Mouse (Mus musculus) limb, embryonic 11.5 days (tissue): ENCODE data around the gene Rnf31. TPM values are rescaled to one million over a fixed set of nuclear protein-coding genes. Genes with fewer than 3 reads are reported as not detected.

Source experiments
- ATAC-seq: fragments of 200-750 bp; cut with Nextera tagmentation; 2 replicates; pipeline ENCODE4 v1.8.0; 2017; ENCODE audit warnings: low read depth; ENCODE audit not compliant: insufficient number of reproducible peaks, low FRiP score, low TSS enrichment
- DNase-seq: peaks from one replicate; pipeline ENCODE4 v3.0.0-alpha.2; 2015; ENCODE audit warnings: low spot score
- H3K27ac ChIP-seq: fragments of 300-500 bp; sonication (generic); replicated peaks from 2 replicates; pipeline ENCODE4 v1.5.1; 2014; ENCODE audit warnings: low read depth, mild to moderate bottlenecking, low read length
- H3K27me3 ChIP-seq: fragments of 300-500 bp; sonication (generic); 2 replicates; pipeline ENCODE4 v1.6.1; 2014; ENCODE audit warnings: mild to moderate bottlenecking, low read length, mixed read lengths; ENCODE audit not compliant: control insufficient read depth, insufficient read depth
- H3K36me3 ChIP-seq: fragments of 300-500 bp; sonication (generic); 2 replicates; pipeline ENCODE4 v1.6.1; 2014; ENCODE audit warnings: mild to moderate bottlenecking, low read length, moderate library complexity, mixed read lengths; ENCODE audit not compliant: control insufficient read depth, insufficient read depth
- H3K4me1 ChIP-seq: fragments of 300-500 bp; sonication (generic); 2 replicates; pipeline ENCODE4 v1.6.1; 2014; ENCODE audit warnings: low read length, mixed read lengths; ENCODE audit not compliant: control insufficient read depth, insufficient read depth
- H3K4me2 ChIP-seq: fragments of 300-500 bp; sonication (generic); 2 replicates; pipeline ENCODE4 v1.6.1; 2014; ENCODE audit warnings: low read depth, mild to moderate bottlenecking, moderate library complexity; ENCODE audit not compliant: severe bottlenecking
- H3K4me3 ChIP-seq: fragments of 300-500 bp; sonication (generic); 2 replicates; pipeline ENCODE4 v1.5.1; 2014; ENCODE audit warnings: low read depth, low read length
- H3K9ac ChIP-seq: fragments of 300-500 bp; sonication (generic); 2 replicates; pipeline ENCODE4 v1.6.1; 2014; ENCODE audit warnings: mild to moderate bottlenecking, low read length
- H3K9me3 ChIP-seq: fragments of 300-500 bp; sonication (generic); 2 replicates; pipeline ENCODE4 v1.6.1; 2016; ENCODE audit warnings: low read length; ENCODE audit not compliant: control insufficient read depth
- WGBS: fragments of 180-500 bp; shearing (Covaris S2); extraction: QIAGEN DNeasy Blood & Tissue Kit; methylation state at CpG from one replicate; pipeline ENCODE4 v1.1.7; 2014; 5-methylcytosine and 5-hydroxymethylcytosine counted together
- polyA plus RNA-seq: library from polyadenylated mRNA; unstranded; fragments of >200 nt; fragmentation: Nextera tagmentation; extraction: Ambion mirVana; gene quantifications from 2 replicates; pipeline ENCODE4 v1.2.1, GENCODE M21; 2014

Rnf31 gene
- polyA plus RNA-seq, 1 experiment from 2014 or later = 13.9 TPM

GRCm38 (mm10) chr14:55570588-55570987, 20.9 kb upstream of the Rnf31 start:
- ATAC-seq = no peak
- H3K4me1 ChIP-seq = no peaks in the 10 kb centered on the region
- 98% methylated on average over 2 of the region's 2 CpGs for WGBS
- no peak for DNase-seq
- H3K27me3 ChIP-seq = no peaks in the 10 kb centered on the region
- no peak overlapping the region for H3K4me3 ChIP-seq
- H3K27ac ChIP-seq = no peak overlapping the region
- H3K4me2 ChIP-seq = no peak overlapping the region
- peaks cover 16% of the 10 kb centered on the region; the same call in 1 of the 2 replicates for H3K36me3 ChIP-seq
- no peak overlapping the region for H3K9ac ChIP-seq
- no peaks in the 10 kb centered on the region for H3K9me3 ChIP-seq

GRCm38 (mm10) chr14:55571760-55572159, 19.7 kb upstream of the Rnf31 start:
- Histone ChIP-seq H3K4me1 (no peaks in the 10 kb centered on the region), H3K27me3 (no peaks in the 10 kb centered on the region), H3K4me2 (no peak overlapping the region), H3K4me3 (no peak overlapping the region), H3K27ac (no peak overlapping the region), H3K36me3 (peaks cover 14% of the 10 kb centered on the region; the same call in 1 of the 2 replicates), H3K9me3 (no peaks in the 10 kb centered on the region), H3K9ac (no peak overlapping the region)
- ATAC-seq (no peak), DNase-seq (no peak)

DNA sequence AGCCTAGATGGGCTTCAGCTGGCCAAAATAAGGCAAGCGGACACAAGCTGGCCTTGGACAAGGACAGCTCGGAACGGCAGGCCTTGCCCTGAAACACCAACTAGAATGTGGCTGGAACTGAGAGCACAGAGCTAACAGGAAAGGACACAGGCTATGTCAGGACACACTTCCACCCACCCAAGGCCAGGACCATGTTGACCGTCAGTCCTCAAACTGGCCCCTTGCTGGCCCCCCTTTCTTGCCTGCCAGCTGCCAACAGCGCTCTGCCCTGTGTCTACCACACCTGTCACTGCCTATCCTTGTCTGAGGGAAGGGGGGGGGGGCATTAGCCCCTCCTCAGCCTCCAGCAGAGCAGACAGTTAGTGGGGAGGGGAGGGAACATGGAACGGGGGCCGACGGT, 16.2 kb upstream of the Rnf31 start, which contains the start of gene Fitm1:
Gene Fitm1 (plus strand): TSS at position 316 of the 400 bp plus-strand sequence.
- no peak within 1 kb of the TSS for H3K9ac ChIP-seq
- no peak within 1 kb of the TSS for H3K4me2 ChIP-seq
- DNase-seq = no peak

DNA sequence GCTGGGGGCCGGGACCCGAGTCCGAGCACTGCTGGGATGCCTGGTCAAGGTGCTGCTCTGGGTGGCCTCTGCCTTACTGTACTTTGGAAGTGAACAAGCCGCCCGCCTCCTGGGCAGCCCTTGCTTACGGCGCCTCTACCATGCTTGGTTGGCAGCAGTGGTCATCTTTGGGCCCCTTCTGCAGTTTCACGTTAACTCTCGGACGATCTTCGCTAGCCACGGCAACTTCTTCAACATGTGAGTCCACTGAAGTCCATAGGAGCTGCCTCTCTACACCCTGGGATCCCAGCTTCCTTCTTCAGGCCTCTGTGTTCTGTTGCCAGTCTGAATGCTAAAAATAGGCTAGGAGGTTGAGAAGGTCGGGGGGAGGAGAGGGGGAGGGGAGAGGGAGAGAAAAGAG, 15.8 kb upstream of the Rnf31 start:
- ATAC-seq (no peak), DNase-seq (no peak)
- Histone ChIP-seq H3K4me3 (no peak overlapping the region), H3K27me3 (no peaks in the 10 kb centered on the region), H3K4me1 (peaks cover 9% of the 10 kb centered on the region; the same call in 1 of the 2 replicates), H3K4me2 (no peak overlapping the region), H3K9me3 (no peaks in the 10 kb centered on the region), H3K36me3 (no peaks in the 10 kb centered on the region; the same call in 1 of the 2 replicates), H3K9ac (no peak overlapping the region), H3K27ac (no peak overlapping the region)
- 82% methylated on average over 13 of the region's 13 CpGs for WGBS

More for the DNA sequence above, 16.2 kb upstream of the Rnf31 start, which contains the start of gene Fitm1:
- Histone ChIP-seq H3K9me3 (no peaks in the 10 kb centered on the region), H3K4me1 (peaks cover 9% of the 10 kb centered on the region; the same call in 1 of the 2 replicates), H3K4me3 (no peak within 1 kb of the TSS), H3K27ac (no peak within 1 kb of the TSS), H3K36me3 (peaks cover 2% of the 10 kb centered on the region; the same call in 1 of the 2 replicates), H3K27me3 (no peaks in the 10 kb centered on the region)
- WGBS = 79% methylated on average over 7 of the region's 8 CpGs
- ATAC-seq = no peak

DNA sequence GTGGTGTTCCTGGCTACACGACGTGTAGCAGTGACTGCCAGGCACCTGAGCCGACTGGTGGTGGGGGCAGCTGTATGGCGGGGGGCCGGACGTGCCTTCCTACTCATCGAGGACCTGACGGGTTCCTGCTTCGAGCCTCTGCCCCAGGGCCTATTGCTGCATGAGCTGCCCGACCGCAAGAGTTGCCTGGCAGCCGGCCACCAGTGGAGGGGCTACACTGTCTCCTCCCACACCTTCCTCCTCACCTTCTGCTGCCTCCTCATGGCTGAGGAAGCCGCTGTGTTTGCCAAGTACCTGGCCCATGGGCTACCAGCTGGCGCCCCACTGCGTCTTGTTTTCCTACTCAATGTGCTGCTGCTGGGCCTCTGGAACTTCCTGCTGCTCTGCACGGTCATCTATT, 15.1 kb upstream of the Rnf31 start:
- DNase-seq = no peak
- no peak overlapping the region for H3K4me2 ChIP-seq
- ATAC-seq = no peak

GRCm38 (mm10) chr14:55577871-55578667, 13.4 kb upstream of the Rnf31 start, which contains the start of gene Psme1:
Gene Psme1, plus strand, starts transcription at chr14:55578123.
- H3K9me3 ChIP-seq = no peaks in the 10 kb centered on the region
- WGBS = under 1% methylated on average over 32 of the region's 32 CpGs
- H3K36me3 ChIP-seq = peaks cover 3% of the 10 kb centered on the region; the same call in 1 of the 2 replicates
- H3K9ac ChIP-seq = peak within 1 kb of the TSS; percentile 89
- ATAC-seq (peak; percentile 83), DNase-seq (peak; percentile 85)
- H3K27me3 ChIP-seq = no peaks in the 10 kb centered on the region
- peak within 1 kb of the TSS; percentile 72 for H3K4me3 ChIP-seq
- peaks cover 9% of the 10 kb centered on the region; the same call in 1 of the 2 replicates for H3K4me1 ChIP-seq
- H3K4me2 ChIP-seq = peak within 1 kb of the TSS; percentile 90
- H3K27ac ChIP-seq = peak within 1 kb of the TSS; percentile 56; the same call in 1 of the 2 replicates

More for the DNA sequence above, 15.1 kb upstream of the Rnf31 start:
- no peak overlapping the region for H3K4me3 ChIP-seq
- no peaks in the 10 kb centered on the region for H3K9me3 ChIP-seq
- WGBS = 84% methylated on average over 16 of the region's 16 CpGs
- peaks cover 9% of the 10 kb centered on the region; the same call in 1 of the 2 replicates for H3K4me1 ChIP-seq
- H3K9ac ChIP-seq = no peak overlapping the region
- no peak overlapping the region for H3K27ac ChIP-seq
- peaks cover under 1% of the 10 kb centered on the region; the same call in 1 of the 2 replicates for H3K36me3 ChIP-seq
- no peaks in the 10 kb centered on the region for H3K27me3 ChIP-seq

DNA sequence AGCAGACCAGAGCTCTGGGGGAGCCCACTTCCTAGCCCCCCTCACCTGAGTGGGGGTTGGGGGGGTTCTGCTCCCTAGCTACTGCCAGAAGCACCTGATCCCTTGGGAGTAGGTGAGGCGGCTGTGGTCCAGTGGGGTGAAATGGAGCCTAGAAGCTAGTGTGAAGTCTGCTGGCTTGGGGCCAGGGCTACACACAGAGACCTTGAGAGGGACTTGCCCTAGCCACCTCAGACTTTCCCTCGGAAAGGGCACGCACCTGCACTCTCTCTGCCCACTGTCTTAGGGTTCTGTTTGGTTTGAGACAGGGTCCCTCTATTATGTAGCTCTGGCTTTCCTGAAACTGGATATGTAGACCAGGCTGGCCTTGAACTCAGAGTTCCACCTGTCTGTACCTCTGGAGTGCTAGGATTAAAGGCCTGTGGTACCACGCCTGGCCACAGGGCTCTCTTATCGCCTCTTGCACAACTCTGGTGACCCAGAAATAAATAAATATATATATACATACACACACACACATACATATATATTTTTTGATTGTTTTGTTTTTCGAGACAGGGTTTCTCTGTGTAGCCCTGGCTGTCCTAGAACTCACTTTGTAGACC, 12.7 kb upstream of the Rnf31 start:
- Histone ChIP-seq H3K36me3 (peaks cover 3% of the 10 kb centered on the region; the same call in 1 of the 2 replicates), H3K4me1 (peaks cover 9% of the 10 kb centered on the region; the same call in 1 of the 2 replicates), H3K27ac (peak overlapping the region; percentile 56; the same call in 1 of the 2 replicates), H3K4me3 (peak overlapping the region; percentile 72), H3K4me2 (peak overlapping the region; percentile 90), H3K9me3 (no peaks in the 10 kb centered on the region), H3K9ac (peak overlapping the region; percentile 89), H3K27me3 (no peaks in the 10 kb centered on the region)
- ATAC-seq = peak; percentile 38; the same call in 1 of the 2 replicates
- WGBS = 34% methylated on average over 6 of the region's 6 CpGs
- DNase-seq = no peak
